Mouse (Mus musculus) ovary, postnatal 10 days (tissue): ENCODE data around the gene Slc22a13.
"Not testable (repeated sequence)": the region's sequence is repeated elsewhere in the genome, so short reads cannot be mapped to it uniquely, and the experiment has no call there.

ENCODE experiments used
- DNase-seq: peaks from one replicate; pipeline ENCODE4 v3.0.0; 2022; ENCODE audit warnings: low spot score

Slc22a13 gene

DNA sequence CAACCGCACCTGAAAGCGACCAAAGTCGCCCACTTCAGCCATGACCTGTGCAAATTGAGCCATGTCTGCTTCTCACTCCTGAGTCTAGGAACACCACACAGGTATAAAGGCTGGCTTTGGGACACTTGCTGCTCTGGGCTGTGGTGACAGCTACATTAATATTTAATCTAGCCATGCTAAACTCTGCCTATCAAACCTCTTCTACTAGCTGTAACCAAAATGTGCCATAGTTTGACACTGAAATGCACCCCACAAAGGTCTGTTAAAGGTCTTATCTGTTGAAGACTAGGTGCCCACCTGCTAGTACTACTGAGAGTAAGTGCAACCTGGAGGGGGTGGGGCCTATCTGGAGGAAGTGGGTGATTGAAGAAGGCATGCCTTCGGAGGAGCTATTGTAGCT lies at the start of gene Slc22a13:
TSS of gene Slc22a13 (minus strand) at position 101 of the 400 bp plus-strand sequence.
- DNase-seq: no peak

DNA sequence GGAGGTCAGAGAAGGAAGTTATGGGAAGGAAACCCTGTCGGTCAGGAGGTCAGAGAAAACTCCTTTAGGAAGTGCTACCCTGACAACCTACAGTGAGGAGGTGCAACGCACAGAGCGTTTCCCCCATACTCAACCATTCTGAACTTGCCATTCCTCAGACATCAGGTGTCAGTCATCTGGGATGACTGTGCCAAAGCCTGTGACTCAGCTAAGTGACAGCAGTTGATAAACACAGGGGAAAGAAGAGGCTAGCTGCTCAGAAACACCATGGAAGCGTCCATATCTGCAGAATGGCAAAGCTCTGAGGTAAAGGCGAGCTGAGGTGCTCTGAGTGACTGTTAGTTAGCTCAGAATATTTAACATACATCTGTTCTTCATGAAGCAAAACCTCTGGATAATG lies 49.2 kb upstream of the Slc22a13 start:
- DNase-seq: no peak

DNA sequence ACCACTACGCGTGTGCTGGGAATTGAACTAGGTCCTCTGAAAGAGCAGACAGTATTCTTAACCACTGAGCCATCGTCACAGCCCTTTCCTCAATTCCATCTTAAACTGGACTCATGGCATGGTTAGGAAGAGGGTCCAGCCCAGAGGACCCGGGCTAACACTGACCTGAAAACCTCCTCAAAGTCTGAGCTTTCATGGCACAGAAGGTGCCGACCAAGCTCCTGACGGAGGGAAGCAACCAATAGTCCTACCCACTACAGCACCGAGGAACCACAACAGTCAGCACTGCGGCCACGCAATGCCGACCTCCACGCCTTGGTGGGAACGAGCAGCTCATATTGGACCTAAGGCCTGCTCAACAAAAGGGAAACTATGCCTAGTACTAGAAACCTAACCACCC lies 47.3 kb upstream of the Slc22a13 start:
- DNase-seq: no peak

DNA sequence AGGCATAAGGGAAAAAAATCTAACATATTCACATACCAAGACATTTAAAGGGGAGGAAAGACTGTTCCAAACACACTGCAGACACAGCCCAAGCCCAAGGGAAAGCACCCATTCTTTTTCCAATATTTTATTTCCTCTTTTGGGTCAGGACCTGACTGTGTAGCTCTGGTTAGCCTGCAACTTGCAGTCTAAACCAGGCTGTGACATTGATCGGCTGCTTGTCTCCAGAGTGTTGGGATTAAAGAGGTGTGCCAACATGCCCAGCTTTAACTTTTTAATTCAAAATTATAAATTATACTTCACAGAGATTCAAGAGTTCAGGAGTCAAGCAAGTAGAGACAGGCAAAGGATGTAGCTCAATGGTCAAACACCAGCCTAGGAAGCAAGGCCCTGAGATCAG lies 46.2 kb upstream of the Slc22a13 start:
- DNase-seq: no peak

DNA sequence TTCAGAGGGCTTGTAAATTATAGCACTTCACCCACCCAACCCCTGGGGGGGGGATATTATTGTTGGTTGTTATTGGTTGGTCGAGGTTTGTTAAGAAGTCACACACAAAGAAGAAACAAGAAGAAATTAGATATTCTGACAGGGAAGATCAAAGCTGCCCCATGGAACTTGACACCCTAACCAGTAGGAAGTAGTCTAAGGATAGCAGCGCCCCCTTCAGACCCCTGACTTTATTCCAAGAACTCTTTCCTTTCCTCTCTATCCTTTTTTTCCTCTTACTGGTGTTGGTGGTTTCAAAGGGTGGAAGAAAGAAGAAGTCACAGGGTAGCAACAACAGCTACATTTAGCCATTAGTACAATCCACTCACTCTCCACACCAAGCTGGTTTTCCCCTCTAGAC lies 45.3 kb upstream of the Slc22a13 start:
- no peak for DNase-seq

DNA sequence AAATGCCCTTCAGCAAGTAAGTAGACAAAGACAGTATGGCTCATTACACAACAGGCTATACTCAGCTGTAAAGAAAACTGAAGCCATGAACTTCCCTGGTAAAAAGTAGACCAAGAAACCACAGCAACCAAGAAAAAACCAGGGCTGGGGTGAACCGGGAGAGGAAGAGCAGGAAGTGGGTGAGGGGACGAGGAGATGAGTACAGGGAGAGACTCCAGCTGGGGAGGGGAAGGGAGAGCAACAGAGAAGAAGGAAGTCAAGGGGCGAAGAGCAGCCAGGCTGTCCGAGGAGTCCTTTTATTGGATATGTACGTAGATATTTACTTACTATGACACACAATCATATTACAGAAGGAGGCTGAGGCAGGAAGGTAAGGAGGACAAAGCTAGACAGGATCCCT lies 39.1 kb upstream of the Slc22a13 start:
- DNase-seq: no peak

DNA sequence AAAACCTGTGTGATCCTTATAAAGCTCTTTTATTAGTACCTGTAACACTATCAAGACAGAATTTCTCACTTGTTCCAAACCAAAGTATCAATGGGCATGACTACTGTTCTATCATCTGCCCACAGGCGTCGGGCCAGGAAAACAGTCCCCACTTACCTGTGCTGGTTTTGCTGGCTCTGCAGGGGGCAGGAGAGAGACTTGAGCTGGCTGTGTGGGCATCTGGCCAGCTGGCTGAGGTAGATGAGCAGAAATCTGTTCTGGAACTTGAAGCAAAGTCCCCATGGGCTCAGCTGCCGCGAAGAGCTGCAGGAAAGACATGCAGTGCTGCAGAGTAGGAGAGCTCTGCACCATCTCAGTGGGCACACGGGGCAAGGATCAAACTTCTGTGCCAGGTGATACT lies 37.9 kb upstream of the Slc22a13 start:
- DNase-seq: no peak

DNA sequence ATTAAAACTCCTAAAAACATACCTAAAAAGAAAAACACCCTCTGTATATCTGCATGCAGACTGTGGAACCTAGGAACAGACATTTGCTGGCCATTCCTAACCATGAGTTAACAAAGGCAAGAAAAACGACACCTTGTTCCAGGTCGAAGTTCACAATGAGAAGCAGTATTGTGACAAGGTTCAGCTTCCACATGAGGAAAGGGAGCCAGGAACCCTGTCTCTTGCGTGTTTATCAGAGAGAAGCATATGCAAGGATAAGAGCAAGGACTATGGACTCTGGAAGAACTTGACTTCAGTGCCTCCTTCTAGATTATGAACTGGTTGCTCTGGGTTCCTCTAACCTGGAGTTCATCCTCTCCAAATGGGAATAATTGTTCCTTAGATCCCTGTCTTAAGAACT lies 35.1 kb upstream of the Slc22a13 start:
- no peak for DNase-seq

DNA sequence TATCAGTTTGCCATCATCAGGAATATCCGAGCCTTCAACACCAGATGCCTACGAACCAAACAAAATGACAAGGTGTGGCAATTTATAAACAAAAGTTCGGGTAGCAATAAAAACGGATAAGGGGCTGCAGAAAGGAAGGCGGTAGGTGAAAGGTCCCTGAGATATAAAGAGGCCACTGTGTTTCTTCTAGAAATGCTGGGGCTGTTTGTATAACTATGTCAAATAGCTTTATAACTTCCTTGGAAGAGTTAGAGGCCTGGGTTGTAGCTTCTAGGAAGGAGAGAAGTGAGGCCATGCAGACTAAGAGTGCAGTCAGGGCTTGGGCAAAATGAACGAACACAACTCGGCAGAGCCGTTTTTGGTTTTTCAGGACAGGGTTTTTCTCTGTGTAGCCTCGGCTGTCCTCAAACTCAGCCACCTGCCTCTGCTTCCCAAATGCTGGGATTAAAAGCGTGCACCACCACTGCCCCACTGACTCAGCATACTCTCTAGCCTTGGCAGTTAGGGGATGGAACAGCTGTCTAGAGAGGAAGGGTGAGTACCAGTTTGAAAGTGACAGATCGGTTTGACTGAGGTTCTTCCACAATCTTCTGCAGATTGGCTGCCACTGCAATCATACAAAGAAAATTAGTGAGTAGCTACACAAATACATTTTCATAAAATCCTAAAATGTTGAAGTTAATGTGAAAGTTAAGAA lies 32.4 kb upstream of the Slc22a13 start:
- no peak for DNase-seq

DNA sequence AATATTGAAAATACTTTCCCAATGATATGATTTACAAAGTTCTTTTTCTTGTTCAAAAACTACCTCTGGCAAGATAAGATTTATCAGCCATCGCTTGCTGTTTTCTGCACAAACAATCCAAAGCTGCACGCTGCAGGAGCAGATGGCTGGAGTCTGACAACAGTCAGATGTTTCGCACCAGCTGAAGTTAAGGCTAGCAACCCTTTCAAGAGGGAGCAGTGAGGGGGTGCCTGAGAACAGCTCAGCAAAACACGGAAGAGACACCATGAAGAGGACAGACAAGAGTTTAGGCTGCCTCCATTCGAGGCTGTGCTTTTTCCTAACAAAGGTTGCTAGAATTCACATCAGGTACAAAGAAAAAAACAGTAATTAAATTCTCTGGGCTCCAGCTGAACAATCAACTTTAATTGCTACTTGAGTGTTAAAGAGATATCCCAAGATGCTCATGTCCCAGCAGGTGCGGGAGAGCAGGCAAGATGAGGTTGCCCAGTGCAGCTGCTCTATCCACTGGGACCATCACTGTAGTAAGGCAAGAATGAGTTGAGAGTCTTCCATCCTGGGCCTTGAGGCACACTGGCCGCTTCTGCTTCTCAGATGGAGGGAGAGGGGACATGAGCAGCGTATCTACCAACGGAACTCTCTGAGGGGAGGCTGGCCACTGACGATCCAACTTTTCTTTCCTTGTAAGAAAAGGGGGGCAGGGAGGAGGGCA lies 31.5 kb upstream of the Slc22a13 start:
- DNase-seq: no peak

DNA sequence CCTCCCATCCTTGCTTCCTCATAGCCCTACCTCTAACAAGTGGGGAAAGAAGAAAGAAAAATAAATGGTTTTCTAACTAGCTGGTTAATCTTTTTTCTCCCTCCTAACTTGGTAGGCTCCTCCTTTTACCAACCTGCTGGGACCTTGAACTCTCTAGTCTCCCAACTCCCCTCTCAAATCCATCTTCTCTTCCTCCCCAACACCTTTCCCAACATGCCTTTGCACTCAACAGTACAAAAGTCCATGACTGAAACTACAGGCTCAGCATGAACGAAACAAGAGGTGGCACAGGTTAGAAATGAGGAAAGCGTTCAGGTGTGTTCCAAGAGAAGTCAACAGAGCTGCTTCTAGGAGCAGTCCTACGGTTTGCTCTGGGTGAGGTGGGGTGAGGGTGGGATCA lies 30.4 kb upstream of the Slc22a13 start:
- DNase-seq: no peak

DNA sequence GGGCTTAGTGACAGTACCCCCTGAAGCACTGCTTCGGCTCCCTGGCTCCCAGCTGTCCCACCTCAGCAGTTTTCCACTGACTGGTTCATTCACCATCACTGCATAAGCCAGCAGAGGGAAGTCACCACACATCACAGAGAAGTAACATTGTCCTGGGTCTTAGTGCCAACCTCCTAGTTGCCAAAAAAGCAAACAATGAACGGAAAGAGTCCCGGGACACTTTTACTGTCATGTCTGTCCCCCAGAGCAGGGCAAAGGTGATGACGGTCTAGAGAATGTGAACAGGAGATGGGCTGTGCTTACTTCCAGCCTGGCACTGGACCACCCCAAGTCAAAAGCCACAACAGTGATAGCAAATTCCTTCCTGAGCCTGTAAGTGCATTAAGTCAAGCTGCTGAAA lies 29.9 kb upstream of the Slc22a13 start:
- DNase-seq: no peak

DNA sequence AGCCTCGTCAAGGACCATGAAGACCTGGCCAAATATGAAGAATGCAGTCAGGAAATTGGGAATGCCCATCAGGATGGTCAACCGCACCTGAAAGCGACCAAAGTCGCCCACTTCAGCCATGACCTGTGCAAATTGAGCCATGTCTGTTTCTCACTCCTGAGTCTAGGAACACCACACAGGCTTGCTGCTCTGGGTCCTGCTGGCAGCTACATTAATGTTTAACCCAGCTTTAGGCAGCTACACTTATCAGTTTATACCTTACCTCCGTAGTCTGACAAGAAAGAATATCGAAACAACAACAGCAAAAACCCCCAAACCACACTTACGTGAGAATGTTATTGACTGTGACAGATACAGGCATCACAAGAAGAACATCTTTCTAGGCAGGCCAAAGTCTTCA lies 22.7 kb upstream of the Slc22a13 start:
- DNase-seq: no peak

DNA sequence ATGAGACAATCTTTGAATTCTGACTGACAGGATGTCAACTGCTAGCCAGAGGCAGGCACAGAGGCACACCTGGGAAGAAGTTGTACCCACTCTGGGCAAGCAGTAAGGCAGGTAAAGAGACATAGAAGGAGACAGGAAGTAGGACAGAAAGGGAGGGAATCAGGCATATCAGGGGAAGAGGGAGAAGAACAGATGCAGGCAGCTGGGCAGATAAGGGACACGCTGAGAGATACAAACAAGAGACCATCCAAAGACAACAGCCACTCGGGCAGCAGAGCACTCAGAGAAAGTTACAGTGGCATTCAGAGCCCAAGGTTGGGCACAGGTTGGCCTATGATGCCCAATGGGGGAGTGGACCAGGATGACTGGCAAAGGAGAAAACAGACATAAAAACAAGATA lies 21.9 kb upstream of the Slc22a13 start:
- DNase-seq: no peak

DNA sequence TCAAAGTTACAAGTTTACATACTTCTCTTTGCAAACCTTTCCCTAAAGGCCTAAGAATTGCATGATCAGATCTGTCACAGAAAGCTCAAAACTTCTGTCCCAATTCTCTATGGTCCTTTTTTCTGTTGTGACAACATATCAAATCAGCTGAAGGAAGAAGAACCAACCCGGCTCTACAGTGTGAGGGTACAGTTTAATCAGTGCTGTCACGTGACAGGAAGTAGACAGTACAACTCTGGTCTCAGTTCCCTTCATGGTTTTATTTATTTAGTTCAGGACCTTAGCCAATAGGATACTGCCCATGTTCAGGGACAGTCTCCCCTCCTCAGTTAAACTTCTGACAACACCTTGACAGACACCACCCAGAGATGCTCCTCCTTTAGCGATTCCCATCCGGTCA lies 11.4 kb upstream of the Slc22a13 start:
- DNase-seq: no peak

DNA sequence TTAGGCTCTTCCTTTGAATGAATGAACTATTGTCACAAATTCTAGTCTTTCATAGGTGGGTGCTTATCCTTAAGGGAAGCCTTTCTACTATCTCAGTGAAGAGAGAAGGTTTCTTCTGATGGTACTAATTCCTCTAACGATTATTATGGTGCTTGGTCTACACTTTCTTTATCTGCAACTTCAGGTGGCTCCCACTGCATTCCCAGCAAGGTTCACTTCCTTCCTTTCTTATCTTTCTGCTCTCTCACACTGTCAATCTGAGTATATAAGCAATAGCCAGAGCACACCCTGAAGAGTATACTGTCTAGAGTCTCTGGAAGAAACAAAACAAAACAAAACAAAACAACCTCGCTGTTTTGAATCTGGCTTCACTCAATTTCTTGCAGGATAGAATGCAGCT lies 10.8 kb upstream of the Slc22a13 start:
- DNase-seq: no peak

DNA sequence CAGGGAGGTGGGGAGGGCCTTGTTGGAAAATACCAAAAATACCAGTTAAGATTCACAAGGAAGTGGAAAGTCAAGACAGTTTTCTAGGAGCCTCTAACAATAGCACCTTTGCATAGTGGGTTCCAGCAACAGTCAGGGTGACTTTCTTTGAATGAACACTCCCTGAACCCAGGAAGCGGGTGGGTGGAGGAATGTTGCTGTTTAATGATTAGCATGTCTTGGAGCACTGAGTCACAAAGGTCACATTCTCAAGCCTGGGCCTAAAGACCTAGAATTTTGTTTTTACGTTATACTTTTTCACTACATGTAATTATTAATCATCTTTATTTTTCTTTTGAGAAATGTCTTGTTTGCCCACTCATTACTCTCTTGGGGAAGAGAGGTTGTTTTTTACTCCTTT lies 6.4 kb upstream of the Slc22a13 start:
- DNase-seq: not testable (repeated sequence)

DNA sequence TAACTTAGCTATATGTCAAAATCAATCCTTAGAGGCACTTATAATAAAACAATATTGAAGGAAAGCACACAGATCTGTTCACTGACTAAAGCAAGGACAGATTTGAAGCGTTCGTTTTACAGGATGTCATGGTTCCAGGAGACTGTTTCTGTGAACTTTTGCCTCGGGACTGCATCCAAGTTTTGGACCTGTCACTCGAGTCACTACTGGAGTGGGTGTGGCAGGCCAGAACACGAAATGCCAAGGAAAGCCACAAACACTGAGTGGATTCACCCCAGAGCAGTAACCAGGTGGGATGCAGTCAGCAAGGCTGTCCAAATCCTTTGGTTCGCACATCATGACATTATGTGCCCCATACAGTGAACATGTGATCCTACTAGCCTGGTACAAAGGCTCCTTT lies 5.7 kb upstream of the Slc22a13 start:
- no peak for DNase-seq

DNA sequence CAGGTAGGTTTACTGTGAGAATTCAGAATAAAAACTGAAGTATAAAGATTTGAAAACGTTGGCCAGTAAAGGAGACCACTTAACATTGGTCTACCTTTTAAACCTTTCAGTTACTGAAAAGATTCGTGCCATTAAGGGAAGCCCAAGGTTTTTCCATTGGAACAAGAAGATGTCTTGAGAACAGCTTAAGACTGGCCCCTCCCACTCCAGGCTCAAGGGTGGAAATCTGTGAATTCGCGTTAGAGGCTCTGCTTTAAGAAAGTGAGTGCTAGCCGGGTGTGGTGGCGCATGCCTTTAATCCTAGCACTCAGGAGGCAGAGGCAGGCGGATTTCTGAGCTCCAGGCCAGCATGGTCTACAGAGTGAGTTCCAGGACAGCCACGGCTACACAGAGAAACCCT lies 4.1 kb upstream of the Slc22a13 start:
- DNase-seq: no peak

DNA sequence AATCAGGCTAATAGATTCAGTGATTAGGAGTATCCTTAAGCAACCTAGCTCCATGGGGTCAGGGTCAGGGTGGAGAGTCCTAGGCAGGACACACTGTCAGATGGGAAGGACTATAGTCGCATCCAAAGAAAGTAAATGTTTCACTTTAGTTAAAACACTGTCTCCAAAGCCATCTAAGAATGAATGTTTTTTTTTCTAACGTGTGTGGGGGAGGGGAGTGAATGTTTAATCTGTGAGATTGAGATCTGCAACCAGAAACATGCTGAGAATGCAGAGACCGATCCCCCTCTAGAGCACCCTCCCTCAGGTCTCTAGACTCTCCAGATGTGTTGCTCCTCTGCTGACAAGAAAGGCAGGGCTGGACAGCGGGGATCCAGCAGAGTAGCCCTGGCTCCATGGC lies 1.8 kb downstream of the Slc22a13 start:
- DNase-seq: no peak

DNA sequence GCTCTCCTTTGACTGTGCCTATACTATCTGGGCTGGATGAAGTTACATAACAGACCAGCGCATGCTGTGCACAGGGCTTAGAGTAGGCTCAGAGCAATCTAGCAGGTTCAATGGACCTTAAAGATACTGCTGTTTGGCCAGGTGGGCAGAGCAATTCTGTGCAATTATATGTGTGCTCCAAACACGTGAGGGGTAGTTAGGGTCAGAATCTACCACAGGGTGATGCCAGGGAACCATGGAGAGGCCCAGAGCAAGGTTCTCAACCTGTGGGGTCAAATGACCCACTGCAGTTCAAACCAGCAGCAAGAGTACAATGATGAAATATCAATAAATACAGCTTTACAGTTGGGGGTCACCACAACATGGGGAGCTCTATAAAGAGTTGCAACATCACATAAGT lies 2.2 kb downstream of the Slc22a13 start:
- no peak for DNase-seq

DNA sequence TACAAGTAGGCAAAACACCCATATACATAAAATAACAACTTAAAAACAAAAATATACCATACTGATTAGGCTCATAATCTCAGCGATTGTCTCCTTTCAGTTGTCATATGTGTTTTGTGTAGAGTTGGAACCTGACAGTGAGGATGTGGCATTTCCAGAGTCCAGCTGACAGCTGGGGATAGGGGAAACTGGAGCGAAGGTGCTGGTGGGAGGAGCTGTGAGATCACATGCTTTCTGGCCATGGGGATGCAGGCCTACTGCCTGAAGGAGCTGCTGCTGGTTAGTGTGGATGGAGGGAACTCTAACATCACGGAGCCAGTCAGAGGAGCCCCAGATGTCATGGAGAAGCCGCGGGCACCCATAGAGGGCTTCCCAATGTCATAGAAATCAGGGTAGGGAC lies 3.1 kb downstream of the Slc22a13 start:
- no peak for DNase-seq

DNA sequence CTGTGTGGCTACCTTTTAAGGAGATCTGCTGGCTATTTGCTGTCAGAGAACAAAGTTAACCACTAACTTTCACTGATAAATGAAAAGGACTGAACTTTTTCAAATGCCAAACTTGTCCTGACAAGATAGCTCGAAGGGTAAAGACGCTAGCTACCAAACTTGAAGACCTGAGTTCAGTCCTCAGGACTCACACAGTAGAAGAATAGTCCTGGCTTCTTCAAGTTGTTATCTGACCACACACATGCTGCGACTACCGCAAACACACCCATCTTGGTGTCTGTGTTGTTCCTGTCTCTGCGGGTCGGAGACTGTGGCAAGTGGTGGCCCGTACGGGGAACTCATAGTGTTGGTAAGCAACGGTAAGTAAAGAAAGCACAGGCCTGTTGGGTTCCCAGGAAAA lies 5.3 kb downstream of the Slc22a13 start:
- no peak for DNase-seq

DNA sequence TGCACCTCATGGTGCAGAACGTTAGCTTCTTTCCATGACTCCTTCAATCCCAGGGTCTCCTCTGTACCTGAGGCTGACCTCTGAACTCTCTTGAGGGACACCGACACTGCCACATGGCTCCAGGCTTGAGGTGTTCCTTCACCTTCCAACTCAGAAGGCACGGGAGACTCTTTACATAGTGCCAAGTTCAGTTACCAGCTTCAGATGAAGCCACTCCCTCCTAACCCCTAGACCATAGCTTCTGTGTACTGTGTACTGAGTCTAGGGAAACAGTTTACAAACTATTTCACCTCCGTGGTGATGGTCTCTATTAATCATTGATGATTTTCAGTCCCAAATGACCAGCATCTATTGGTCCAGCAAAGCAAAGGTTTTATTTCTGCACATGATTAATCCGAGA lies 7.2 kb downstream of the Slc22a13 start:
- DNase-seq: no peak
